Mouse (Mus musculus): Measurements from ENCODE around the gene Ehd1.
"Not testable (repeated sequence)": the region's sequence is repeated elsewhere in the genome, so short reads cannot be mapped to it uniquely, and the experiment has no call there.

The Ehd1 gene

GRCm38 (mm10) chr19:6279481-6280144 is 3.1 kb downstream of the Ehd1 start:
- no peak for DNase-seq (ENCODE audit: low spot score in 2 of 2)

GRCm38 (mm10) chr19:6280554-6280953 is 4.0 kb downstream of the Ehd1 start:
- no peak for DNase-seq (ENCODE audit: low spot score in 2 of 2)

GRCm38 (mm10) chr19:6281122-6282020 is 4.8 kb downstream of the Ehd1 start:
- DNase-seq (ENCODE audit: low spot score in 2 of 2) = no peak

- DNase-seq (ENCODE audit: low spot score in 2 of 2) = no peak
These were observed 6.5 kb downstream of the Ehd1 start for GRCm38 (mm10) chr19:6283001-6283400.

GRCm38 (mm10) chr19:6284502-6284901 is 8.0 kb downstream of the Ehd1 start:
- DNase-seq (ENCODE audit: low spot score in 2 of 2) = no peak

- no peak for DNase-seq (ENCODE audit: low spot score in 2 of 2)
These were observed 8.7 kb downstream of the Ehd1 start for GRCm38 (mm10) chr19:6285226-6285625.

- no peak for DNase-seq (ENCODE audit: low spot score in 2 of 2)
These were observed 9.3 kb downstream of the Ehd1 start for GRCm38 (mm10) chr19:6285632-6286433.

GRCm38 (mm10) chr19:6286434-6287401 is 10.2 kb downstream of the Ehd1 start:
- DNase-seq (ENCODE audit: low spot score in 2 of 2) = no peak

GRCm38 (mm10) chr19:6288236-6288894 is 11.8 kb downstream of the Ehd1 start:
- no peak for DNase-seq (ENCODE audit: low spot score in 2 of 2)

GRCm38 (mm10) chr19:6289696-6290238 is 13.2 kb downstream of the Ehd1 start:
- no peak for DNase-seq (ENCODE audit: low spot score in 2 of 2)

- DNase-seq (ENCODE audit: low spot score in 2 of 2) = not testable (repeated sequence)
These were observed 14.2 kb downstream of the Ehd1 start for GRCm38 (mm10) chr19:6290720-6291116.

- no peak for DNase-seq (ENCODE audit: low spot score in 2 of 2)
These were observed 14.7 kb downstream of the Ehd1 start for GRCm38 (mm10) chr19:6291117-6291781.

GRCm38 (mm10) chr19:6292262-6292661 is 15.7 kb downstream of the Ehd1 start:
- DNase-seq (ENCODE audit: low spot score in 2 of 2) = no peak

- no peak for DNase-seq (ENCODE audit: low spot score in 2 of 2)
These were observed 17.8 kb downstream of the Ehd1 start for GRCm38 (mm10) chr19:6294301-6294700.

GRCm38 (mm10) chr19:6296551-6297210 is 20.2 kb downstream of the Ehd1 start:
- DNase-seq (ENCODE audit: low spot score in 2 of 2) = no peak

- no peak for DNase-seq (ENCODE audit: low spot score in 2 of 2)
These were observed 21.1 kb downstream of the Ehd1 start for GRCm38 (mm10) chr19:6297641-6298040.

- no peak for DNase-seq (ENCODE audit: low spot score in 2 of 2)
These were observed 22.5 kb downstream of the Ehd1 start for GRCm38 (mm10) chr19:6299003-6299402.

- DNase-seq (ENCODE audit: low spot score in 2 of 2) = no peak
These were observed 23.1 kb downstream of the Ehd1 start for GRCm38 (mm10) chr19:6299450-6300267.

Measured in right cerebral cortex, adult 2 months (tissue).